Comparison of ENCODE assay signal across 8 mouse cellular contexts in the genomic region with DNA sequence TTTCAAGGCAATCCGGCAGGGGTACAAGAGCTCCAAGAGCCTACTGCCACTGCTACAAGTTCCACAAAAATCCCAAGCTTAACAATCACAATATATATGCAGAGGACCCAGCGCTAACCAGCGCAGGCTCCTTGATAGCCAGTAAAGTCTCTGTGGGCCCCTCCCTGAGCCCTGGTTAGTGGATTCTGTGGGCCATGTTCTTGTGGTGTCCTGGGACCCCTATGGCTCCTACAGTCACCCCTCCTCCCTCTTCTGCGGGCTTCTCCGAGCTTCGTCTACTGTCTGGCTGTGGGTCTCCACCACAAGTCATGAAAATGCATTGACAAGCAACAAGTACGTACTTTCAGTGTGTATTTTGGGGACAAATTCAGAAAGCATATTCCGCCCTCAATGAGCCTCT. TPM values are rescaled to one million over a fixed set of nuclear protein-coding genes. Genes with fewer than 3 reads are reported as not detected.
DNase-seq lines count a peak whose midpoint lies in the region; ATAC-seq and TF ChIP-seq lines count a peak whose summit lies in the region.

No protein-coding gene starts in this region.

- DNase-seq in embryo, embryonic 11 days, result peak; percentile 12
- no peak for DNase-seq in embryo, embryonic 10 days (ENCODE audit: low spot score)
- DNase-seq in B cell, adult 2 months, result peak; percentile 25 to 29
- DNase-seq in hindbrain, postnatal 0 days (ENCODE audit: low spot score), result peak; percentile 6
- DNase-seq in midbrain, embryonic 11.5 days (ENCODE audit: low spot score, missing footprints), result no peak
- no peak for DNase-seq in layer of hippocampus, adult 9-11 months
- DNase-seq in gastrocnemius, postnatal 14 days, result no peak

- intact Hi-C loops in gastrocnemius, postnatal 14 days (cut with DNase I; ENCODE audit: low total_unique reads), result no loop called here

- WGBS in hindbrain, postnatal 0 days, result 2% methylated on average over 8 of the region's 8 CpGs
- 6% methylated on average over 8 of the region's 8 CpGs for WGBS in midbrain, embryonic 11.5 days

- H3K9ac ChIP-seq in hindbrain, postnatal 0 days (replicated peaks; ENCODE audit: low read length), result peak overlapping the region; percentile 68
- peak overlapping the region; percentile 76 for H3K9ac ChIP-seq in midbrain, embryonic 11.5 days (ENCODE audit: low read length)

- no peaks in the 10 kb centered on the region for H3K27me3 ChIP-seq in hindbrain, postnatal 0 days (ENCODE audit: insufficient read depth, low read length)
- H3K27me3 ChIP-seq in midbrain, embryonic 11.5 days (ENCODE audit: control insufficient read depth, insufficient read depth, low read length), result no peaks in the 10 kb centered on the region

- peak overlapping the region; percentile 99 for H3K4me2 ChIP-seq in hindbrain, postnatal 0 days (ENCODE audit: low read depth, low read length)
- peak overlapping the region; percentile 86 for H3K4me2 ChIP-seq in midbrain, embryonic 11.5 days

- H3K27ac ChIP-seq in cortical plate, adult 2 months (ENCODE audit: insufficient read depth, low read length), result no peak overlapping the region
- H3K27ac ChIP-seq in hindbrain, postnatal 0 days, result peak overlapping the region; percentile 79; the same call in 1 of the 2 replicates
- H3K27ac ChIP-seq in midbrain, embryonic 11.5 days (ENCODE audit: low read depth, low read length), result no peak overlapping the region

- peak overlapping the region; percentile 66 for H3K4me3 ChIP-seq in cortical plate, adult 2 months (ENCODE audit: insufficient read depth, low read length)
- H3K4me3 ChIP-seq in hindbrain, postnatal 0 days (ENCODE audit: low read length), result peak overlapping the region; percentile 78
- H3K4me3 ChIP-seq in midbrain, embryonic 11.5 days (ENCODE audit: low read depth, low read length), result peak overlapping the region; percentile 71

- no peaks in the 10 kb centered on the region for H3K9me3 ChIP-seq in hindbrain, postnatal 0 days (ENCODE audit: low read length)
- no peaks in the 10 kb centered on the region for H3K9me3 ChIP-seq in midbrain, embryonic 11.5 days (ENCODE audit: control insufficient read depth, low read length)

- no peak for TF ChIP-seq CTCF in cortical plate, adult 2 months (IDR thresholded peaks at IDR 0.05; ENCODE audit: extremely low read depth, insufficient read depth, low read length)
- TF ChIP-seq CTCF in hindbrain, postnatal 0 days (IDR thresholded peaks at IDR 0.05; ENCODE audit: low read depth), result no peak

- no peaks in the 10 kb centered on the region for H3K4me1 ChIP-seq in cortical plate, adult 2 months (ENCODE audit: control insufficient read depth, insufficient read depth, low read length)
- peaks cover 2% of the 10 kb centered on the region; the same call in 1 of the 2 replicates for H3K4me1 ChIP-seq in hindbrain, postnatal 0 days (ENCODE audit: insufficient read depth, low read length)
- peaks cover 12% of the 10 kb centered on the region for H3K4me1 ChIP-seq in midbrain, embryonic 11.5 days (ENCODE audit: control insufficient read depth, insufficient read depth, low read length)

- H3K36me3 ChIP-seq in hindbrain, postnatal 0 days (ENCODE audit: insufficient read depth, low read length), result peaks cover 20% of the 10 kb centered on the region; the same call in 1 of the 2 replicates
- no peaks in the 10 kb centered on the region for H3K36me3 ChIP-seq in midbrain, embryonic 11.5 days (ENCODE audit: control insufficient read depth, insufficient read depth, low read length)

- no peak for ATAC-seq in hindbrain, postnatal 0 days
- no peak for ATAC-seq in midbrain, embryonic 11.5 days (ENCODE audit: low FRiP score)

- no peak for TF ChIP-seq POLR2A in cortical plate, adult 2 months (IDR thresholded peaks at IDR 0.05; ENCODE audit: extremely low read depth, insufficient read depth, low read length)

RNA-seq across cellular contexts. Expression of a gene that starts 0.6 kb away (rescaled TPM):
- 11.4 and 12.1 TPM in 2 replicates for polyA plus RNA-seq in cortical plate, adult 2 months (2012; rRNA removed)
- total RNA-seq in hindbrain, postnatal 0 days (2014; rRNA removed), result 6.0 and 6.4 TPM in 2 replicates
- 20.5 and 22.5 TPM in 2 replicates for polyA plus RNA-seq in hindbrain, postnatal 0 days (2015; fragmentation: Nextera tagmentation; extraction: Ambion mirVana)
- 57.2 and 61.0 TPM in 2 replicates for polyA plus RNA-seq in midbrain, embryonic 11.5 days (2014; fragmentation: Nextera tagmentation; extraction: Ambion mirVana)
- 10 to 100 TPM; 12.4 to 16.6 TPM for total RNA-seq in gastrocnemius, postnatal 14 days (2021)

RNA-seq across cellular contexts. Expression of a gene that starts 0.9 kb away (rescaled TPM):
- polyA plus RNA-seq in cortical plate, adult 2 months (2012; rRNA removed), result 59.6 and 71.7 TPM in 2 replicates
- 12.9 and 27.0 TPM in 2 replicates for total RNA-seq in hindbrain, postnatal 0 days (2014; rRNA removed)
- 62.5 and 69.8 TPM in 2 replicates for polyA plus RNA-seq in hindbrain, postnatal 0 days (2015; fragmentation: Nextera tagmentation; extraction: Ambion mirVana)
- 43.2 and 45.6 TPM in 2 replicates for polyA plus RNA-seq in midbrain, embryonic 11.5 days (2014; fragmentation: Nextera tagmentation; extraction: Ambion mirVana)
- 10 to 100 TPM; 61.5 to 73.1 TPM for total RNA-seq in gastrocnemius, postnatal 14 days (2021)

RNA-seq across cellular contexts. Expression of a gene that starts 17.6 kb away (rescaled TPM):
- polyA plus RNA-seq in cortical plate, adult 2 months (2012; rRNA removed), result 4.1 and 4.3 TPM in 2 replicates
- total RNA-seq in hindbrain, postnatal 0 days (2014; rRNA removed), result 6.0 and 9.5 TPM in 2 replicates
- polyA plus RNA-seq in hindbrain, postnatal 0 days (2015; fragmentation: Nextera tagmentation; extraction: Ambion mirVana), result 5.4 and 6.0 TPM in 2 replicates
- polyA plus RNA-seq in midbrain, embryonic 11.5 days (2014; fragmentation: Nextera tagmentation; extraction: Ambion mirVana), result 5.8 and 6.8 TPM in 2 replicates
- total RNA-seq in gastrocnemius, postnatal 14 days (2021), result 1 to 10 TPM; 6.0 to 6.1 TPM

Comparison
In these comparisons a context has a peak if more than half of its experiments do, and no peak if none do; other contexts are left out.
1. DNase-seq: peak in embryo, embryonic 11 days (single experiment), B cell, adult 2 months (2 of 2) and hindbrain, postnatal 0 days (single experiment); none in embryo, embryonic 10 days (single experiment), midbrain, embryonic 11.5 days (single experiment), layer of hippocampus, adult 9-11 months (single experiment) and gastrocnemius, postnatal 14 days (single experiment).
2. Peak in every context shown above with its lines, with median percentiles within 50 percentile points of each other: H3K4me3 ChIP-seq.